Mouse (Mus musculus): ENCODE data around the gene Epop. TPM values are rescaled to one million over a fixed set of nuclear protein-coding genes. Genes with fewer than 3 reads are reported as not detected.

The Epop gene
- polyA plus RNA-seq, 1 experiment from 2014 or later: 1.5 TPM

GRCm38 (mm10) chr11:97669829-97670228 lies 40.3 kb upstream of the Epop start:
- ATAC-seq (replicated peaks; ENCODE audit: insufficient number of reproducible peaks, low FRiP score, low TSS enrichment): 0 out of 2 replicates have a peak, but pooled peaks have one; percentile 41
- H3K4me3 ChIP-seq (ENCODE audit: low read depth, low read length): peak overlapping the region; percentile 8
- H3K27me3 ChIP-seq (ENCODE audit: control insufficient read depth, insufficient read depth, low read length): no peaks in the 10 kb centered on the region
- H3K4me2 ChIP-seq: peak overlapping the region; percentile 55
- peak overlapping the region; percentile 73 for H3K27ac ChIP-seq (ENCODE audit: low read depth, low read length)
- H3K9me3 ChIP-seq (replicated peaks; ENCODE audit: control insufficient read depth, low read length): no peaks in the 10 kb centered on the region
- peaks cover 32% of the 10 kb centered on the region for H3K4me1 ChIP-seq (ENCODE audit: control insufficient read depth, insufficient read depth, low read length)
- peak overlapping the region; percentile 58; the same call in 1 of the 2 replicates for H3K9ac ChIP-seq (ENCODE audit: low read depth, low read length)
- WGBS (ENCODE audit: insufficient replicate concordance): 15% methylated on average over 4 of the region's 6 CpGs
- peaks cover 47% of the 10 kb centered on the region for H3K36me3 ChIP-seq (ENCODE audit: control insufficient read depth, insufficient read depth, low read length)

- no peaks in the 10 kb centered on the region for H3K27me3 ChIP-seq (ENCODE audit: control insufficient read depth, insufficient read depth, low read length)
- peak overlapping the region; percentile 8; the same call in 1 of the 2 replicates for H3K4me3 ChIP-seq (ENCODE audit: low read depth, low read length)
- no peak for ATAC-seq (replicated peaks; ENCODE audit: insufficient number of reproducible peaks, low FRiP score, low TSS enrichment)
- peak overlapping the region; percentile 38 for H3K4me2 ChIP-seq
- peaks cover 42% of the 10 kb centered on the region for H3K36me3 ChIP-seq (ENCODE audit: control insufficient read depth, insufficient read depth, low read length)
- H3K4me1 ChIP-seq (ENCODE audit: control insufficient read depth, insufficient read depth, low read length): peaks cover 35% of the 10 kb centered on the region
- H3K9ac ChIP-seq (ENCODE audit: low read depth, low read length): peak overlapping the region; percentile 58; the same call in 1 of the 2 replicates
- peak overlapping the region; percentile 73 for H3K27ac ChIP-seq (ENCODE audit: low read depth, low read length)
- WGBS (ENCODE audit: insufficient replicate concordance): 40% methylated on average over 14 of the region's 15 CpGs
- H3K9me3 ChIP-seq (replicated peaks; ENCODE audit: control insufficient read depth, low read length): no peaks in the 10 kb centered on the region
Measured at GRCm38 (mm10) chr11:97669268-97669667, 39.8 kb upstream of the Epop start.

- Histone ChIP-seq H3K4me2 (no peak overlapping the region), H3K4me3 (ENCODE audit: low read depth, low read length) (no peak overlapping the region), H3K9me3 (replicated peaks; ENCODE audit: control insufficient read depth, low read length) (no peaks in the 10 kb centered on the region), H3K36me3 (ENCODE audit: control insufficient read depth, insufficient read depth, low read length) (peaks cover 38% of the 10 kb centered on the region), H3K27ac (ENCODE audit: low read depth, low read length) (no peak overlapping the region; the same call in 1 of the 2 replicates), H3K27me3 (ENCODE audit: control insufficient read depth, insufficient read depth, low read length) (no peaks in the 10 kb centered on the region), H3K9ac (ENCODE audit: low read depth, low read length) (peak overlapping the region; percentile 58; the same call in 1 of the 2 replicates), H3K4me1 (ENCODE audit: control insufficient read depth, insufficient read depth, low read length) (peaks cover 35% of the 10 kb centered on the region)
- no peak for ATAC-seq (replicated peaks; ENCODE audit: insufficient number of reproducible peaks, low FRiP score, low TSS enrichment)
- 81% methylated on average over 7 of the region's 7 CpGs for whole genome bisulfite sequencing (ENCODE audit: insufficient replicate concordance)
Measured at GRCm38 (mm10) chr11:97668160-97668559, 38.7 kb upstream of the Epop start.

- Histone ChIP-seq H3K4me2 (no peak overlapping the region), H3K9ac (ENCODE audit: low read depth, low read length) (no peak overlapping the region), H3K36me3 (ENCODE audit: control insufficient read depth, insufficient read depth, low read length) (peaks cover 26% of the 10 kb centered on the region), H3K4me3 (ENCODE audit: low read depth, low read length) (no peak overlapping the region), H3K9me3 (replicated peaks; ENCODE audit: control insufficient read depth, low read length) (no peaks in the 10 kb centered on the region), H3K27ac (ENCODE audit: low read depth, low read length) (no peak overlapping the region), H3K4me1 (ENCODE audit: control insufficient read depth, insufficient read depth, low read length) (peaks cover 43% of the 10 kb centered on the region), H3K27me3 (ENCODE audit: control insufficient read depth, insufficient read depth, low read length) (peaks cover 7% of the 10 kb centered on the region)
- 86% methylated on average over 15 of the region's 15 CpGs for WGBS (ENCODE audit: insufficient replicate concordance)
- no peak for ATAC-seq (replicated peaks; ENCODE audit: insufficient number of reproducible peaks, low FRiP score, low TSS enrichment)
Measured at GRCm38 (mm10) chr11:97666794-97667193, 37.3 kb upstream of the Epop start.

GRCm38 (mm10) chr11:97666221-97666620 lies 36.7 kb upstream of the Epop start:
- ATAC-seq (replicated peaks; ENCODE audit: insufficient number of reproducible peaks, low FRiP score, low TSS enrichment): no peak
- H3K27ac ChIP-seq (ENCODE audit: low read depth, low read length): no peak overlapping the region
- H3K9ac ChIP-seq (ENCODE audit: low read depth, low read length): no peak overlapping the region
- H3K4me1 ChIP-seq (ENCODE audit: control insufficient read depth, insufficient read depth, low read length): peaks cover 49% of the 10 kb centered on the region
- H3K27me3 ChIP-seq (ENCODE audit: control insufficient read depth, insufficient read depth, low read length): peaks cover 8% of the 10 kb centered on the region
- peaks cover 23% of the 10 kb centered on the region for H3K36me3 ChIP-seq (ENCODE audit: control insufficient read depth, insufficient read depth, low read length)
- no peak overlapping the region for H3K4me2 ChIP-seq
- no peak overlapping the region for H3K4me3 ChIP-seq (ENCODE audit: low read depth, low read length)
- WGBS (ENCODE audit: insufficient replicate concordance): 86% methylated on average over 7 of the region's 7 CpGs
- H3K9me3 ChIP-seq (replicated peaks; ENCODE audit: control insufficient read depth, low read length): no peaks in the 10 kb centered on the region

- H3K36me3 ChIP-seq (ENCODE audit: control insufficient read depth, insufficient read depth, low read length): peaks cover 20% of the 10 kb centered on the region
- H3K27me3 ChIP-seq (ENCODE audit: control insufficient read depth, insufficient read depth, low read length): peaks cover 8% of the 10 kb centered on the region
- H3K4me2 ChIP-seq: no peak overlapping the region
- no peak overlapping the region for H3K27ac ChIP-seq (ENCODE audit: low read depth, low read length)
- no peaks in the 10 kb centered on the region for H3K9me3 ChIP-seq (replicated peaks; ENCODE audit: control insufficient read depth, low read length)
- H3K9ac ChIP-seq (ENCODE audit: low read depth, low read length): no peak overlapping the region
- no peak overlapping the region for H3K4me3 ChIP-seq (ENCODE audit: low read depth, low read length)
- H3K4me1 ChIP-seq (ENCODE audit: control insufficient read depth, insufficient read depth, low read length): peaks cover 49% of the 10 kb centered on the region
- ATAC-seq (replicated peaks; ENCODE audit: insufficient number of reproducible peaks, low FRiP score, low TSS enrichment): no peak
- 86% methylated on average over 13 of the region's 13 CpGs for WGBS (ENCODE audit: insufficient replicate concordance)
Measured at GRCm38 (mm10) chr11:97665431-97665830, 35.9 kb upstream of the Epop start.

- H3K27ac ChIP-seq (ENCODE audit: low read depth, low read length): peak overlapping the region; percentile 92; the same call in 1 of the 2 replicates
- H3K4me1 ChIP-seq (ENCODE audit: control insufficient read depth, insufficient read depth, low read length): peaks cover 43% of the 10 kb centered on the region
- 31% methylated on average over 6 of the region's 6 CpGs for WGBS (ENCODE audit: insufficient replicate concordance)
- no peak for ATAC-seq (replicated peaks; ENCODE audit: insufficient number of reproducible peaks, low FRiP score, low TSS enrichment)
- H3K27me3 ChIP-seq (ENCODE audit: control insufficient read depth, insufficient read depth, low read length): peaks cover 8% of the 10 kb centered on the region
- H3K36me3 ChIP-seq (ENCODE audit: control insufficient read depth, insufficient read depth, low read length): peaks cover 20% of the 10 kb centered on the region
- peak overlapping the region; percentile 94 for H3K4me3 ChIP-seq (ENCODE audit: low read depth, low read length)
- peak overlapping the region; percentile 86 for H3K4me2 ChIP-seq
- H3K9me3 ChIP-seq (replicated peaks; ENCODE audit: control insufficient read depth, low read length): no peaks in the 10 kb centered on the region
- peak overlapping the region; percentile 90 for H3K9ac ChIP-seq (ENCODE audit: low read depth, low read length)
Measured at GRCm38 (mm10) chr11:97664771-97665240, 35.3 kb upstream of the Epop start.

- Histone ChIP-seq H3K9ac (ENCODE audit: low read depth, low read length) (peak overlapping the region; percentile 90), H3K4me2 (peak overlapping the region; percentile 86), H3K36me3 (ENCODE audit: control insufficient read depth, insufficient read depth, low read length) (peaks cover 18% of the 10 kb centered on the region), H3K4me1 (ENCODE audit: control insufficient read depth, insufficient read depth, low read length) (peaks cover 43% of the 10 kb centered on the region), H3K4me3 (ENCODE audit: low read depth, low read length) (peak overlapping the region; percentile 94), H3K9me3 (replicated peaks; ENCODE audit: control insufficient read depth, low read length) (no peaks in the 10 kb centered on the region), H3K27me3 (ENCODE audit: control insufficient read depth, insufficient read depth, low read length) (peaks cover 8% of the 10 kb centered on the region), H3K27ac (ENCODE audit: low read depth, low read length) (peak overlapping the region; percentile 92)
- under 1% methylated on average over 6 of the region's 8 CpGs for whole genome bisulfite sequencing (ENCODE audit: insufficient replicate concordance)
- no peak for ATAC-seq (replicated peaks; ENCODE audit: insufficient number of reproducible peaks, low FRiP score, low TSS enrichment)
Measured at GRCm38 (mm10) chr11:97664339-97664665, 34.8 kb upstream of the Epop start.

All from heart, embryonic 11.5 days (tissue).